Mouse (Mus musculus) kidney, adult 11 months (tissue): ENCODE results near the gene Hecw2.

Experiments
- DNase-seq: peaks from one replicate; pipeline ENCODE4 v3.0.0; 2022

Gene Hecw2

DNA sequence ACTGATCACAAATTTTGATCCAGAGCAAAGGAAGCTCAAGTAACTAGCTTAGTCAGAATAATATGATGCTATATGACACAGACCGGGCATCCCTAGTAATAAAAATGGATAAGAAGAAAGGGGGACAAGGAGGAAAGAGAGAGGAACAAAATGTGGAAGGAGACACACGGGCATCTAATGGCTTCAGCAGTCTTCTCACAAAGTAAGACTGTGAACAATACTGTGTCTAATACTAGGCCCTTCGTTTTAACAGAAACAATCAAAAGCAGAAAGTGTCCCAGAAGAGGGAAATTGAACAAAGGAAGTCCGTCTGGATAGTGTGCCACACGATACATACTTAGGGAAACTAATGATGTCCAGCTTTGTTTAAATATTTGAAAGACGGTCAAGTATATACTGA is 419.9 kb downstream of the Hecw2 start:
- DNase-seq: no peak

DNA sequence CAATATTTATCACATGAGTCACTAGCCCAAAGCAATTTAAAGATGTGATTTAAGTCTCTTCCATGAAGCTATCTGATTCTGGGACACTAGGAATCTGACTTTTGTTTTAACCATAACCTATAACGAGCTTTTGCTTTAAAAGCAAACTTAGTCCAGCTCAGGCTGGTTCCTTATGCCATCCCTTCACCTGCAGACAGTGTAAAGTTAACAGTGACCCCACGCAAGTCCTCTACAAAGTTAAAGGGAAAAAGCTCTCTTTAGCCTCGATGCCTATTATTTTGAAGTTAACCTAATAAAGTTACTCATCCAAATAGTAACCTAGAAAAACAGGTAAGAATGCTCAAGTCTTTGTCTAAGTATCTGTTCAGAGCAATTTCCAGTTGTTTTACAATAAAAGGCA is 420.4 kb downstream of the Hecw2 start:
- DNase-seq: no peak

DNA sequence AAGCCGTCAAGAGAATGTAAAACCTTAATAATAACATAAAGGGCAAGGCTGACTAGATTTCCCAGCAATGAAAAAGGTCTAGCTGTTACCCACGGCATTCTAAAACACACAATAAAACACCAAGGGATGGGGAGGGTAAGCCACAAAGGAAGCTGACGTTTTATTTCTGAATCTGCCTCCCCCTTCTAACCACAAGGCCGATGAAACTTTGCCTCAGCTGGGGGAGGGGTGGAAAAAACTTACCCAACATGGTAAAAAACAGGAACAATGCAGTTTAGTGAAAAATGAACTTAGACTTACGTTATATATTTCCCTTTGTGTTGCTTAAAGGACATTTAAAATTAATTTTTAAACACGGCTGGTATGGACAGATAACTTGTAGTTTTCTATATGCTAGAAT is 421.0 kb downstream of the Hecw2 start:
- DNase-seq: no peak

DNA sequence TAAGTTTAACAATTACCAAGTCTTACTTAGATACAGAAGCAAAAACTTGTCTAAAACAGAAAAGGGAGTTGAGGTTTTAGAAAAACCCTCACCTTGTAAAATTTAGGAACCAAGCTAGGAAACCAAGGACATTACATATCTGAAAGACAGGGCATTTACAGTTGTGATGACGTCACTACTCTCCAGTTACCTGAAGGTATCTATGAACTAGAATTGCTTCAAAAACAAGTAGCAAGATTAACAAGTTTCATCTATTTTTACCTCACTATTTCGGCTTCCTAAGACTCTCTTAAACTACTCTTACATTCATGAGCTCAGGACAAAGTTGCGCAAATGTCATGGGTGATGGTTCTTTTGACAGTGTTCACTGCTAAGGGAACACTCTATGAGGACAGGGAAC is 422.0 kb downstream of the Hecw2 start:
- DNase-seq: no peak

DNA sequence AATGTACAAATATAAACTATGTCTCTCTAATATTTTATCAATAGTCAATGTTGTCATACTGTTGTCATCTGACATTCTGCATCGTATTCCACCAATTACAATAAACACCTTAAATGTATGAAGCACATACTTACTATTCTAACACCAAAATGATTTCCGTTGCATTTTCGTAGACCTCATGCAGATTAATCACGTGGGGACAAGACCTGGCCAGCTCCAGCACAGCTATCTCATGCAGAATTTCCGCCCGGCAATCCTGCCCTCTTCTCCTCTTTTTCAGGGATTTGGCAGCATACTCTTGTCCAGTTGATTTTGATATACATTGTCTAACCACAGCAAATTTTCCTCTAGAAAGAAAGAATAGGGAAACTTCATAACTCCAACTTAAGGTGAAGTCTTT is 423.5 kb downstream of the Hecw2 start:
- no peak for DNase-seq

DNA sequence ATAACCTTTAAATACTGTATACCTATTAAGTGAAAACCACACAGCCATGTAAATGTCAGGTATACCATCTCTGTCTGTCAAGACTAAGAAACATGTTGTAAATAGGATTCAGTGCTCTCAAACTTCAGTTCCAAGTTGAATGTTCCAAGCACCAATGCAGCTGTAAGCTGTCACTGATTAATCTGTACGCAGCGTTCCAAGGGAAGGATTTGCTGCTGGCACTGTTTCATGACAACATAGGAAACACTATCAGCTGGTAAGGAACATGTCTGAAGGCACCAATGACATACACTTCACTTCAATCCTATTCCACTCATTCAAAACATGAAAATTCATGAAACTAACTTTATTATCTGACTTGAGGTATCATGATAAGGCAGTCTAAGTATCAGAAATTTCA is 428.9 kb downstream of the Hecw2 start:
- DNase-seq: peak; percentile 21

DNA sequence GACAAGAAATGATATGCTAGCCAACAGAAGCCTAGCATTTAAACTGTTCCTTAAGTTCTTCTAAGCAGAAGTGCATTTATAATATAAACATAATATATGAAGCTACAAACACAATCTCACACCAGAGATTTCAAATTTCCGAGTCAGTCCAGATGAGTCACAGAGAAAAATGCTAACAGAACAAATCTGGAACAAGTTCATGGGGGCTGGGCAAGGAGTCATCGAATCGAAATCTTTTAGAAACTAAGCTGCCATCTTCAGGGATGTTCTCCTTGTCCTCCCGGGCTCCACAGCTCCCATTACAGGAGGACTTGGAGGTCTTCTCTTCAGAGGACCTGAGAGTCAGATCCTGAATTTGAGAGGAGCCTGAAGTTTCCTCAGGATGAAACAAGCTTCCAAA is 437.7 kb downstream of the Hecw2 start:
- DNase-seq: no peak
